Mouse (Mus musculus) heart, adult 2 months (tissue): ENCODE measurements around the gene Herc4.

Source experiments
- CTCF ChIP-seq: fragments of 200-600 bp; IDR thresholded peaks from 2 replicates; pipeline ENCODE4 v1.8.1; 2022; ENCODE audit warnings: antibody characterized with exemption, mild to moderate bottlenecking, moderate library complexity
- EP300 ChIP-seq: fragments of 200-500 bp; IDR thresholded peaks from 2 replicates; pipeline ENCODE4 v1.6.1; 2011; ENCODE audit warnings: low read depth, low read length, control low read depth; ENCODE audit not compliant: insufficient read depth
- POLR2A ChIP-seq: fragments of 200-500 bp; IDR thresholded peaks from 2 replicates; pipeline ENCODE4 v1.6.1; 2011; ENCODE audit warnings: mild to moderate bottlenecking, low read depth, low read length, control low read depth; ENCODE audit not compliant: insufficient read depth

DNA sequence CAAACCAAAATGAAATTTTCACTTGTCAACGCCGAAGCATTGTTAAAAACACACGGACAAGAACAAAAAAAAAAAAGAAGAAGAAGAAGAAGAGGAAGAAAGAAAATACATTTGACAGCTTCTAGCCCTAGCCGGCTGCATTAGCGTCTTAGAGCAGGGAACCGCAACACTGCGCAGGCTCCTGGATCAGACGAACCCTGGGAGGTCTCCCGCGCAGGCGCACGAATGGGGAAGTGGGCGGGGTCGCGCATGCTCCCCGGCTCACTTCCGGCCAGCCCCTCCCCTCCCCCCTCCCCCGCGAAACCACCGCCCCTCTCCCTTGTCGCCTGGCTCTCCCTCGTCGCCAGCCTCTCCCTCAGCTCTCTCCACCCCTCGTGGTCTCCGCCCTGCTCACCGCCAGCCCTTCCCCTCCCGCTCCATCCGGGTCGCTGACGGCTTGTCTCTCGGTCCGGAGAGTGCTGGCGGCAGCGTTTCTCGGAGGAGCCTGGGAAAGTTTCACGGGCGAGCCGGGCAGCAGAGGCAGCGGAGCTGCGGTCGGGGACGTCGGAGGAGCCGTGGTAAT lies at the start of gene Herc4:
- TF ChIP-seq POLR2A, result peak; percentile 95
- peak; percentile 53; the same call in 1 of the 2 replicates for TF ChIP-seq EP300
- TF ChIP-seq CTCF, result no peak
